Mouse (Mus musculus) adrenal gland (tissue): ENCODE data around the gene Gm47995.
"Not testable (repeated sequence)": the region's sequence is repeated elsewhere in the genome, so short reads cannot be mapped to it uniquely, and the experiment has no call there.

Experiments
- intact Hi-C: fragments of 180-260 bp; cut with DNase I; formaldehyde crosslinking; loops from one replicate; pipeline ENCODE4 v1.15.1; 2025
- long read RNA-seq, 2 experiments: library from polyadenylated mRNA; unstranded; transcript quantifications; one replicate each; pipeline ENCODE4 v2.0.0; 2020; ENCODE audit warnings: borderline replicate concordance in 1 of 2; ENCODE audit not compliant: insufficient replicate concordance in 1 of 2

Gene Gm47995
- long read RNA-seq, experiment 1 = 0 reads
- long read RNA-seq, experiment 2 = 0 reads

DNA sequence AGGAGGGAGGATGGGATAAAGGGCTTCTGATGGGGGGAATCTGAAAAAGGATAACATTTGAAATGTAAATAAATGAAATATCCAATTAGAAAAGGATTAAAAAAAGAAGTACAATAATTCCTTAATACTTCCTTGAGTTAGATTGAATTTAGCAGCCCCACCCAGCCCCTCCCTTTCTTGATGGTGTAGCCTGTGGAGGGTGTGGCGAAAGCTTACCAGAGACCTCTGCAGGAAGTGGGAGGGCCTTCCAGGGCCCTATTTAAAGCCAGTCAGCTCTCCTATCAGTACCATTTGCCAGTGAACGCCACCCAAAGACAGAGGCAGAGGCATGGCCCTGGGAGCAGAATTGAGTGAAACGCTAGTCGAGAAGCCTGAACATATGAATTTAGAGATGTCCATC, at the start of gene Gm47995:
TSS of gene Gm47995 (plus strand) at position 329 of the 400 bp plus-strand sequence.
- intact Hi-C loops = not testable (repeated sequence)

DNA sequence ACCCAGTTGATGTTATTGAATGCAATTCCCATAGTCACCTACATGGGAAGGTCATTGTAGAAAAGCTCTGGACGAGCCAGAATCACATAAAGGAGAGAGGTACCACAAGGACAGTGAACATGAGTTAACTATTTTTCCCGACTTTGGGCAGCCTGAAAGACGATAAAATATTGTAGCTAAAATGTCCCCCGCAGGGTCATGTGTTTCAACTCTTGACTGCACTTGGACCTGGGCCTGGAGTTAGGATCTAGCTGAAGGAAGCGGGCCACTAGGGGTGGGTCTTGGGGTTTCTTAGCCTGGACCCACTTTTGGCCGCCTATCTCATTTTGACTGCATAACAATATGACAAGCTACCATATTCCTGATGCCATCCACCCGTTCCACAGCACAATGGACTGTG, 48.0 kb upstream of the Gm47995 start:
- intact Hi-C loops = no loop called here

DNA sequence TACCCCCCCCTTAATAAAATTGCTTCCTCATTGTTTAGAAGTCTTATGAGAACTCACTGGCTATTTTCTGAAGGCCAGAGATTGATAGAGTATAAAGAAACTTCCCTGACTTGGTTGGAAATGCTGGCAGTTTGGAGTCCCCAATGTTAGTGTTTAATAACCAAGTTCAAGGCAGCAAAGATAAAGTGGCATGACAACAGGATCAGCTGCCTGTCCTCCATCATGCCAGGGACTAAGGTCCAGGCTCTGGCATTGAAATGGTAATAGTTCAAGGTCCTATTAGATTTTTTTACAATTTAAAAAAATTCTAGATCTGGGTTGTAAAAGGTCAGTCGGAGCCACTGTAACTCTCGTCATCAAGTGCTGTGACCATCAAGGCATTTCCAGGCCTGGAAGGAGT, 47.2 kb upstream of the Gm47995 start:
- intact Hi-C loops = no loop called here

GRCm38 (mm10) chr1:151153056-151153652, 45.1 kb upstream of the Gm47995 start:
- intact Hi-C loops = no loop called here

GRCm38 (mm10) chr1:151154131-151154530, 44.1 kb upstream of the Gm47995 start:
- intact Hi-C loops = not testable (repeated sequence)

DNA sequence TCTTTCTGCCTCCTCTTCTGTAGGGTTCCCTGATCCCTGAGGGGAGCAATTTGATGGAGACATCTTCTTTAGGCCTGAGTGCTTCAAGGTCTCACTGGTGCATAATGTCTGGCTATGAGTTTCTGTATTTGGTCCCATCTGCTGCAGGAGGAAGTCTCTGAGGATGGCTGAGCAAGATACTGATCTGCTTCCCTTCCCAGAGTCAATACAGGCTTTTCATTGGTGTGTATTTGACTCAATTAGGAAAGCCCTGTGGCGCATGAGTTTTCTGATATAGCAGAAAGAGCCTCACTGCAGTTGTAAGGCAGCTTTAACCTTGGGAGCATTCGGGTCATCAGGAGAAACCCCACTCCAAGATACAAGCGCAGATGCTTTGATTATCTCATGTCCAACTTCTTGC, 42.1 kb upstream of the Gm47995 start:
- intact Hi-C loops = no loop called here

GRCm38 (mm10) chr1:151156777-151157632, 41.2 kb upstream of the Gm47995 start:
- intact Hi-C loops = no loop called here

DNA sequence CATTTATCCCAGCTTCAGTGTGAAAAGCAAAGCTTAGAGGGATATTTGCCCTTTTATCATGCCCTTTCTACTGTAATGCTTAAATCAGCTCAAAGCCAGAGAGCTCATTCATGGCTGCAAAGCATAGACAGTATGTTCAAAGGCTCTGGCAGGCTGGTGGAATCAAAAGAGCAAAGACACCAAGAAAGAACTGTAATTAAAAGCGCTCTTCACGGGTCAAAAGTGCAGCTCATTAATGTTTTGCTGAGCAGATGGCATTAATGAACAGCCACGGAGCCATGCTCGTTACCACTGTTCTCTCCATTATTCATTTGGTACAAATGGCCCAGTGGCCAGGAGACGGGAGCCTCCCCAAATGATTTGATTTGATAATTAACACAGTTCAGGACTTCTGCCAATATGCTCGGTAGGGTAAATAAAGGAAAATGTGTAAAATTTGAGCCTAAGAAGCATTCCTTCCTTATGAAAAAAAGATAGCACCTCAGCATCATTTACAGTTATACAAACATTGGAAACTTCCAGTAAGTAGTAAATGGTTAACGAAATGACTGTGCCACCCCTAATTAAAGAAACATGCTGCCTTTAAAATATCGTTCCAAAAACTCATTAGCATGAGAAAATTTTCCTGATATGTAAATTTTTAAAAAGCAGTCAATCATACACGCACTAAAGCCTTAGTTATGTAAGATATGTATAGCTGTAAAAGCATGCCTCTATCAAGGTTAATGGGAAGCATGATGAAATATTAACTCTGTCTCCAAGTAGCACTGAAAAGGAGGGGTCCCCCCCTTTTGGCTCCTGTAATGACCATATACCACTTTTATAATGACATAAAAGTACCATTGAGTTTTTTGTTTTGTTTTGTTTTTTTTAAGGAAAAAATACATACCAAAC, 40.0 kb upstream of the Gm47995 start:
- intact Hi-C loops = no loop called here

- intact Hi-C loops = no loop called here
Measured at GRCm38 (mm10) chr1:151158857-151159510, 39.3 kb upstream of the Gm47995 start.

GRCm38 (mm10) chr1:151166031-151166430, 32.2 kb upstream of the Gm47995 start:
- intact Hi-C loops = no loop called here

DNA sequence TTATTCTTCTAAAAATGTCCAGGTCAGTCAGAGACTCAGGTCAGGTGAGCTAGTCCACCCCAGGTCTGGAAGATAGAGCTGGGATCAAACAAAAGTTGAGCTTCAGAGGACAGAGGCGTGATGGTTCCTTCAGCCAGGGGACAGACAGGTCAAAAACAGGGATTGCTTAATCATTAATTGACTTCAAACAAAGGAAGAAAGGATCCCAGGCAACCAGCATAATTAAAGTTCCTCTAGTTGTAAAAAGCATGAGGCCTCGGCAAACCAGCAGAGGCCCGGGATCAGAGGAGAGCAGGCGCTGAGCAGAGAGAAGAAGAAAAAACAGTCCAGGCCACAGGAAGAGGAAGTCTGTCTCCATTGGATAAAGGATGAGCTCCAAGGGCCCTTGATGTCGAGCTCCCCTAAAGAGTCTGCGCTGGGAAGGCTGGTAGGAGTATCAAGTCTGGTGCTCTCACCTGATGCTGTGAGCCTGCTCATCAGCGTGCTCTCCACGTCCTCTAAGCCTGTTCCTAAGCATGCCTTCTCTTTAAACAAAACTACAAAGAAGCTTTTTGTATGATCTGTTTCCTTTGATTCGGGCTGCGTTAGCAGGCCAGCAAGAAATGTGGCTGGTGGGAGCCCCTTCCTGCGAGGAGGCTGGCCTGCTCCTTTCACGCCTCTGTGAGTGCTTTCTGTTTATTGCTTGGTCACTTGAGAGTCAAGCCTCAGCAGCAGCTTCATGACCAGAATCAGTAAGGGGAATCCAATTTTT, 30.8 kb upstream of the Gm47995 start:
- intact Hi-C loops = no loop called here

- intact Hi-C loops = no loop called here
Measured at GRCm38 (mm10) chr1:151168637-151169036, 29.6 kb upstream of the Gm47995 start.

DNA sequence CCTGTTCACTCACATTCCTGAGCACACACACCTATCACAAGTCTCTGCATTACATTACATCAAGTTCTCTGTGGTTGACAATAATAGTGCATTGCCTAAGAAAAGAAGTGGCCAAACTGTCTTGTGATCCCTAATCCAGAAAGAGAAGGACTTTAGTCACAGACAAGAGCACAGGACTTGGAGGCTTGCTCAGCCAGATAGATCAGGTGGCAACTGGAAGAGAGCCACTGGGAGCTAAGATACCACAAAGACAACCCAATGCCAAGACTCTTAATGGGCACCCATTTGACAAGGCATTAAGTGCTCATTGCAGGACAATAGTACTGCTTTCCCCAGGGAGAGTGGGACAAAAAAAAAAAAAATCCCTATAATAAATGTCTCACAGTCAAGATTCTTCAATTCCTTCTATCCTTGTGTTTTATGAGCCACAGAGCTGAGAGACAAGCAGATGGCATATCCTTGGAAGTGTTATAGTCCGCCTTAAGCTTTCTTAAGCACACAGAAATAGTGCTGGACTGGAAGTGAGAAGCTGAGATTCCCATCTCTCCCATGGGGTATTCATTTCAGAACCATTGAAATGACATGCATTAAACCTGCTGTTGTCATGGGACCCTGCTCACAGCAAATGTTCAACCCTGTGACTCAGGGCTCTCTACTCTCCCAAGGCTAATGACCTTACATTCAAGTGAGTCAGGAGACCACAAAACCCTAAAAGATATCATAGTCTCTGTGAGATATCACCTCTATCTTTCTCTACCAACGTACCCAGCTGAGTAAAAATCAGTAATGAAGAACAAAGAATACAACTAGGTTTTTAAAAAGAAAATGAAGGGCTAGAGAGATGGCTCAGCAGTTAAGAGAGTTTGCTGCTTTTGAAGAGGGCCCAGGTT, 26.4 kb upstream of the Gm47995 start:
- intact Hi-C loops = no loop called here

DNA sequence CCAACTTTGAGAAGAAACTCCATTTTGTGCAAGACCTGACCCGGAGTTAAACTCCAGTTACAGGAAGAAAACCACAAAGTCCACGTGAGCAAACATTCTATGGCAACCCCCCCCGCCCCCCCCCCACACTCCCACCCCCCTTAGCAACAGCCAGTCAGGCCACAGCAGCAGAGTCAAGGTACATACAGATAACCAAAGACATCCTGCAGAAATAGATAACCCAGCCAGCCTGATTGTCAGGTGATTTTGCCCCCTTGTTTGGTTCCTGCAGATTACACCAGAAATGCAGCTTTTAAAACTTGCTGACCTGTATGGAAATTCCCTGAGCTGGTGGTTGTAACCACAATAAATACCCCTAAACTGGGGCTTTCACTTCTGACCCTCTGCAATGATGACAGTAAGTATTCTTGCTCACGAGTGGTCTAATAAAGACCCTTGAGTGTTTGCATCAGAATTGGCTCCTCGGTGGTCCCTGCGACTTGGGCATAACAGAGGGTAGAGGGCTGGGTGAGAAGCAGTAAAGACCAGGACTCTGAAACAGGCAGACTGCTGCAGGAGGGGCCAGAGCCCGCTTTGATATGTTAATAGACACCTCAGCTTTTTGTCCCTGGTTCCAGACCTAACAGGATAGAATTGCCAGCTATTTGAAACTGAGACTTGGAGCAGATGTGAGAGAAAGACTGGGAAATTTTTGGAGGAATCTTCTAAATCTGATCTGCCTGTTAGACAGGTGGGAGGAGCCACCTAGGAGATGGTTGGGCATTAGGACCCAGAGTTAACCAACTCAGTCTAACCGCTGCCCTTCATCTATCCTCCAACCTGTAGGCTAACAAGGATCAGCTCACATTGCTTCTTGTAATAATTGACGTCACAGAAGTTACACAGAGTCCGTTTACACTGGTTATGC, 21.0 kb upstream of the Gm47995 start:
- intact Hi-C loops = no loop called here

DNA sequence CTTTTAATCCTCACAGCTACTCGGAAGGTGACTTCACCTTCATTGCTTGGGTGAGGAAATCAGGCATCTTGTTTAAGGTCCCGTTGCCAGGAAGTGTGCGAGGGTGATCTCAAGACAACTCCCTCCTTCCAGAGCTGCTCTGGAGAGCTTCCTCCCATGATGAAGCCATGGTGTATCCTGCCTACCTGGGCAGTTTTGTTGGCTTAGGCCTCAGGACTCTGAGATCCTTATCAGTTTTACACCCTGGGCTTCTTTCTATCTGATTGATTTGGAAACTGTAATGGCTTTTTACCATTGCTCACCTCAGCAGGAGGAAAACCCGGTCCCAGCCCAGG, 20.3 kb upstream of the Gm47995 start:
- intact Hi-C loops = no loop called here

- intact Hi-C loops = no loop called here
Measured at GRCm38 (mm10) chr1:151178505-151179083, 19.7 kb upstream of the Gm47995 start.

GRCm38 (mm10) chr1:151180167-151180566, 18.1 kb upstream of the Gm47995 start:
- intact Hi-C loops = no loop called here

DNA sequence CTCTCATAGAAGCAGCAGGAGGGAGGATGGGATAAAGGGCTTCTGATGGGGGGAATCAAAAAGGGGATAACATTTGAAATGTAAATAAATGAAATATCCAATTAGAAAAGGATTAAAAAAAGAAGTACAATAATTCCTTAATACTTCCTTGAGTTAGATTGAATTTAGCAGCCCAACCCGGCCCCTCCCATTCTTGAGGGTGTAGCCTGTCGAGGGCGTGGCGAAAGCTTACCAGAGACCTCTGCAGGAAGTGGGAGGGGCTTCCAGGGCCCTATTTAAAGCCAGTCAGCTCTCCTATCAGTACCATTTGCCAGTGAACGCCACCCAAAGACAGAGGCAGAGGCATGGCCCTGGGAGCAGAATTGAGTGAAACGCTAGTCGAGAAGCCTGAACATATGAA, 16.0 kb upstream of the Gm47995 start, which contains the start of gene Gm47985:
TSS of gene Gm47985 (plus strand) at position 272 of the 400 bp plus-strand sequence.
- intact Hi-C loops = not testable (repeated sequence)
